Mouse (Mus musculus) heart, embryonic 12.5 days (tissue): Measurements from ENCODE around the gene Gdf2. TPM values are rescaled to one million over a fixed set of nuclear protein-coding genes. Genes with fewer than 3 reads are reported as not detected.
A peak's percentile ranks its signal among the peaks of the same experiment; 100 is the strongest.

Experiments
- ATAC-seq: fragments of 200-750 bp; cut with Nextera tagmentation; 2 replicates; pipeline ENCODE4 v1.8.0; 2017; ENCODE audit warnings: moderate TSS enrichment, moderate library complexity; ENCODE audit not compliant: insufficient number of reproducible peaks, low FRiP score
- H3K27ac ChIP-seq: fragments of 300-500 bp; sonication (generic); 2 replicates; pipeline ENCODE4 v1.5.1; 2016; ENCODE audit warnings: mild to moderate bottlenecking, moderate library complexity; ENCODE audit not compliant: poor library complexity, severe bottlenecking
- H3K27me3 ChIP-seq: fragments of 300-500 bp; sonication (generic); replicated peaks from 2 replicates; pipeline ENCODE4 v1.6.1; 2016; ENCODE audit warnings: mild to moderate bottlenecking, moderate library complexity
- H3K36me3 ChIP-seq: fragments of 300-500 bp; sonication (generic); 2 replicates; pipeline ENCODE4 v1.6.1; 2016; ENCODE audit warnings: mild to moderate bottlenecking, moderate library complexity
- H3K4me1 ChIP-seq: fragments of 300-500 bp; sonication (generic); replicated peaks from 2 replicates; pipeline ENCODE4 v1.6.1; 2016; ENCODE audit warnings: mild to moderate bottlenecking
- H3K4me2 ChIP-seq: fragments of 300-500 bp; sonication (generic); 2 replicates; pipeline ENCODE4 v1.6.1; 2016; ENCODE audit warnings: mild to moderate bottlenecking, moderate library complexity
- H3K4me3 ChIP-seq: fragments of 300-500 bp; sonication (generic); 2 replicates; pipeline ENCODE4 v1.5.1; 2016; ENCODE audit warnings: mild to moderate bottlenecking
- H3K9ac ChIP-seq: fragments of 300-500 bp; sonication (generic); 2 replicates; pipeline ENCODE4 v1.6.1; 2016; ENCODE audit warnings: mild to moderate bottlenecking, moderate library complexity
- H3K9me3 ChIP-seq: fragments of 300-500 bp; sonication (generic); replicated peaks from 2 replicates; pipeline ENCODE4 v1.6.1; 2016; ENCODE audit warnings: mild to moderate bottlenecking, moderate library complexity
- WGBS: fragments of 180-500 bp; shearing (Covaris S2); methylation state at CpG from one replicate; pipeline ENCODE4 v1.1.7; 2016; 5-methylcytosine and 5-hydroxymethylcytosine counted together
- polyA plus RNA-seq: library from polyadenylated mRNA; unstranded; fragments of >200 nt; fragmentation: Nextera tagmentation; extraction: Ambion mirVana; gene quantifications from 2 replicates; pipeline ENCODE4 v1.2.1, GENCODE M21; 2016

Gdf2 gene
- polyA plus RNA-seq, 1 experiment from 2014 or later = 0.80 TPM

- no peak overlapping the region for H3K4me2 ChIP-seq
- no peak overlapping the region for H3K9ac ChIP-seq
- 59% methylated on average over 4 of the region's 4 CpGs for WGBS
- H3K9me3 ChIP-seq = no peaks in the 10 kb centered on the region
- no peaks in the 10 kb centered on the region for H3K36me3 ChIP-seq
- H3K4me3 ChIP-seq = no peak overlapping the region
- H3K27me3 ChIP-seq = peaks cover 11% of the 10 kb centered on the region
- no peak for ATAC-seq
- H3K27ac ChIP-seq = no peak overlapping the region
- peaks cover 15% of the 10 kb centered on the region for H3K4me1 ChIP-seq
These were observed 17.3 kb downstream of the Gdf2 start for GRCm38 (mm10) chr14:33958186-33958585.

DNA sequence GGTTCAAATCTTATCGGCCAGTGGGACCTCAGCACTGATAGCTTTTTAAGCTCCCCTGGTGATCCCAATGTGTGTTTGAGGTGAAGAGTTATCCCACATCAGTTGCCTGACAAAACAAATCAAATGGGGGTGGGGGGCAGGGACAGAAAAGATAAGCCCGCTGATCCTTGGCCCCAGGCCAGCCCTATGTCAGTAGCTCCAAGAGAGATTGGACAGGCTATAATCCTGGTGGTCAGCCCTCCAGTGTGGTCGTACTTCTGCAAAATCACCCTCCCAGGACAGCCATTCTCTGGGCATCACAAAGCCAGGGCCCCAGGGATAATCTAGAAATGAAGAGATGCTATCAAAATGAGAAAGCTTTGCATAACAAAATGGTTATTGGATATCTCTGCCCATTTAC is 18.0 kb downstream of the Gdf2 start:
- 1% methylated on average over 3 of the region's 3 CpGs for WGBS
- Histone ChIP-seq H3K27ac (no peak overlapping the region), H3K27me3 (peaks cover 11% of the 10 kb centered on the region), H3K4me3 (no peak overlapping the region), H3K4me1 (peaks cover 15% of the 10 kb centered on the region), H3K9me3 (no peaks in the 10 kb centered on the region), H3K9ac (no peak overlapping the region), H3K36me3 (no peaks in the 10 kb centered on the region), H3K4me2 (no peak overlapping the region)
- ATAC-seq = no peak

- Histone ChIP-seq H3K36me3 (no peaks in the 10 kb centered on the region), H3K4me3 (no peak overlapping the region), H3K4me1 (peaks cover 15% of the 10 kb centered on the region), H3K9me3 (no peaks in the 10 kb centered on the region), H3K9ac (no peak overlapping the region), H3K27ac (no peak overlapping the region), H3K27me3 (peaks cover 11% of the 10 kb centered on the region), H3K4me2 (no peak overlapping the region)
- 13% methylated on average over 9 of the region's 9 CpGs for WGBS
- no peak for ATAC-seq
These were observed 18.5 kb downstream of the Gdf2 start for GRCm38 (mm10) chr14:33959341-33959740.

DNA sequence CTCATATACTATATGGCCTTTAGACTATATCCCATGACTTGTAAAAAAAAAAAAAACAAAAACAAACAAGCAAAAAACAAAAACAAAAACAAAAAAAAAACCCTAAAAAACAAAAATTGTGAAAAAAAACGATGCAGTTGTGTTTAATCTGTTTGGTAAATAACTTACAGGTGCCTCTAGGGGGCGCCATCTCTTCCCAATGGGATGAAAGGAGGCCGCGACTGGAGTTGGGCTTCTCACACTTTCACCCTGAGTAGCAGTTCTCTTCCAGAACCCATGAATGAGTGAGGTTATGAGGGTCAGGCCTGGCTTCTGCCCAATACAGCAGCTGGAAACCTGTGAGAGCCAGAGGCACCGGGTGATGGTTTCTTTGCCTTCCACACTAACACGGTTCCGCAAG is 24.8 kb downstream of the Gdf2 start:
- no peak for ATAC-seq
- WGBS = 56% methylated on average over 7 of the region's 7 CpGs
- Histone ChIP-seq H3K27ac (no peak overlapping the region), H3K4me3 (no peak overlapping the region), H3K36me3 (no peaks in the 10 kb centered on the region), H3K4me2 (no peak overlapping the region), H3K9me3 (no peaks in the 10 kb centered on the region), H3K9ac (no peak overlapping the region), H3K27me3 (peaks cover 3% of the 10 kb centered on the region; the same call in 1 of the 2 replicates), H3K4me1 (no peaks in the 10 kb centered on the region)

- WGBS = 40% methylated on average over 7 of the region's 7 CpGs
- H3K9ac ChIP-seq = no peak overlapping the region
- no peaks in the 10 kb centered on the region for H3K9me3 ChIP-seq
- no peak for ATAC-seq
- H3K4me3 ChIP-seq = no peak overlapping the region
- H3K4me2 ChIP-seq = no peak overlapping the region
- H3K4me1 ChIP-seq = no peaks in the 10 kb centered on the region
- H3K27me3 ChIP-seq = peaks cover 13% of the 10 kb centered on the region
- H3K27ac ChIP-seq = no peak overlapping the region
- no peaks in the 10 kb centered on the region for H3K36me3 ChIP-seq
These were observed 31.8 kb downstream of the Gdf2 start for GRCm38 (mm10) chr14:33972679-33973078.

DNA sequence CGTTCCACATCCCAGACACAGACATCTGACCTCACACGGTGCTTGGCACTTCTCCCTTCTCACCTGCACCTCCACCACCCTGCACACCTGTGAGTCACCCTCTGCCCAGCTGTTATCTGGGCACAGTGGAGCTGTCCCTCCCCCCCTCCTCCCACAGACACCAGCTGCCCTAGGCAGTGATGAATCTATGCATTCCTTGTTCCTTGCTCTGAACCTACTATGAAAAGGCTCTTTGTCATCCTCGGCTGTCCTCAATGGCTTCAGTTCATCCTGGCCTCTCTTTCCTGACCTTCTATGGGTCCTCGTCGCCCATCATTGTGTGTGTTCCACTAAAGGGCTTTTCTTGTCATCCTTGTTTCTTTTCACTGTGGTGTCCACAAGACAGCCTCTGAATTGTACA is 33.9 kb downstream of the Gdf2 start:
- no peak overlapping the region for H3K4me3 ChIP-seq
- H3K4me2 ChIP-seq = no peak overlapping the region
- no peak for ATAC-seq
- H3K36me3 ChIP-seq = no peaks in the 10 kb centered on the region
- H3K4me1 ChIP-seq = peaks cover 7% of the 10 kb centered on the region; the same call in 1 of the 2 replicates
- peaks cover 30% of the 10 kb centered on the region for H3K27me3 ChIP-seq
- 55% methylated on average over 5 of the region's 5 CpGs for WGBS
- no peaks in the 10 kb centered on the region for H3K9me3 ChIP-seq
- no peak overlapping the region for H3K27ac ChIP-seq
- H3K9ac ChIP-seq = no peak overlapping the region

DNA sequence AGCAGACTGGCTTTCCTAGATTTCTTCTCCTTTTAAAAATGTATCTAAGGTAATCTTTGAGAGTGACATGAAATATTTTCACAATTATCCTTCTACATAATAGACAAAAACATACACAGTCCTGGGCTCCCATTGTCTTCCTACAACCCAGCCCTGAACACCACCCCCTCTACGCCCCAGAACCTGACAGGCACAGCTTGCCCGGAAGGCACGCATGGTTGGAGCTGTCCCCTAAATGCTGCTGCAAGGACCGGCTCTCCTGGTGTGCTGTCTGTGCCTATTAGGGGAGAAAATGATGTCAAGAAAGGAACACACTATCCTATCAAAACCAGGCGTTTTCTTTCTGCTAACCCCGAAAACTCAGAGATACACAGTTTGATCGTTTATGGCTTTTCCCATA is 36.9 kb downstream of the Gdf2 start:
- no peak overlapping the region for H3K4me2 ChIP-seq
- H3K27me3 ChIP-seq = peaks cover 30% of the 10 kb centered on the region
- H3K4me3 ChIP-seq = no peak overlapping the region
- H3K36me3 ChIP-seq = no peaks in the 10 kb centered on the region
- peaks cover 7% of the 10 kb centered on the region; the same call in 1 of the 2 replicates for H3K4me1 ChIP-seq
- WGBS = 47% methylated on average over 7 of the region's 7 CpGs
- H3K9me3 ChIP-seq = no peaks in the 10 kb centered on the region
- H3K9ac ChIP-seq = no peak overlapping the region
- no peak for ATAC-seq
- no peak overlapping the region for H3K27ac ChIP-seq

GRCm38 (mm10) chr14:33978604-33979059 is 37.8 kb downstream of the Gdf2 start, which contains the start of gene Zfp488:
Zfp488 (minus strand) TSS chr14:33978764.
- Histone ChIP-seq H3K4me1 (peaks cover 7% of the 10 kb centered on the region; the same call in 1 of the 2 replicates), H3K4me2 (peak within 1 kb of the TSS; percentile 94), H3K9me3 (no peaks in the 10 kb centered on the region), H3K36me3 (no peaks in the 10 kb centered on the region), H3K4me3 (peak within 1 kb of the TSS; percentile 51), H3K27ac (no peak within 1 kb of the TSS), H3K9ac (peak within 1 kb of the TSS; percentile 54; the same call in 1 of the 2 replicates), H3K27me3 (peaks cover 30% of the 10 kb centered on the region)
- under 1% methylated on average over 25 of the region's 25 CpGs for WGBS
- ATAC-seq = 0 out of 2 replicates have a peak, but pooled peaks have one; percentile 36

GRCm38 (mm10) chr14:33989201-33989600 is 48.4 kb downstream of the Gdf2 start:
- H3K9me3 ChIP-seq = no peaks in the 10 kb centered on the region
- no peak overlapping the region for H3K4me2 ChIP-seq
- H3K36me3 ChIP-seq = no peaks in the 10 kb centered on the region
- WGBS = 48% methylated on average over 3 of the region's 3 CpGs
- no peak overlapping the region for H3K4me3 ChIP-seq
- H3K27me3 ChIP-seq = no peaks in the 10 kb centered on the region; the same call in 1 of the 2 replicates
- no peak for ATAC-seq
- H3K4me1 ChIP-seq = peaks cover 7% of the 10 kb centered on the region
- H3K27ac ChIP-seq = no peak overlapping the region
- H3K9ac ChIP-seq = no peak overlapping the region

DNA sequence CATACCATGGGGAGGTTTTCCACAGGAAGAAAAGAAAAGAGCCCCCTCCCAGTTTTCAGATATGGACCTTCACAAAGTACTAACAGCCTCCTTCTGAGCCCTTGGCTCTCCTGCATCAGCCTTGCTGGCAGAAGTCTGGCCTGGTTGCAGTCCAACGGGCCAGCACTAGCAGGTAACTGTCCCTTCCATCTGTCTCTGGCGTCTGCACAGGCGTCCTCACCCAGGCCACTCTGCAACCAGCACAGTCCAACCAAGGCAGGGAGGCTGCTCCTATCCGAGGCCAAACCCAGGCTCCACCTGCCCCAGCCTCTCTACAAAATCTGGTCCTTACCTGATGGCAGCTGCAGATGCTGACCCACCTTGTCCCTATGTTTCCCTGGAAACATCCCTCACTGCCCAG is 51.1 kb downstream of the Gdf2 start:
- Histone ChIP-seq H3K27ac (no peak overlapping the region), H3K36me3 (no peaks in the 10 kb centered on the region), H3K4me3 (no peak overlapping the region), H3K9me3 (no peaks in the 10 kb centered on the region), H3K27me3 (no peaks in the 10 kb centered on the region; the same call in 1 of the 2 replicates), H3K4me2 (no peak overlapping the region), H3K4me1 (peaks cover 11% of the 10 kb centered on the region), H3K9ac (no peak overlapping the region)
- ATAC-seq = no peak
- WGBS = 68% methylated on average over 4 of the region's 4 CpGs

GRCm38 (mm10) chr14:33993051-33993450 is 52.2 kb downstream of the Gdf2 start:
- Histone ChIP-seq H3K4me1 (peaks cover 17% of the 10 kb centered on the region), H3K27me3 (no peaks in the 10 kb centered on the region; the same call in 1 of the 2 replicates), H3K9ac (no peak overlapping the region), H3K27ac (no peak overlapping the region), H3K9me3 (no peaks in the 10 kb centered on the region), H3K4me2 (no peak overlapping the region), H3K4me3 (no peak overlapping the region), H3K36me3 (no peaks in the 10 kb centered on the region)
- ATAC-seq = no peak
- 87% methylated on average over 9 of the region's 9 CpGs for WGBS
